Mouse (Mus musculus) small intestine, adult 2 months (tissue): ENCODE data around the gene Ccn2.

Experiments used
- CTCF ChIP-seq: fragments of 200-500 bp; IDR thresholded peaks from 2 replicates; pipeline ENCODE4 v1.5.1; 2012; ENCODE audit warnings: low read depth, mild to moderate bottlenecking, control low read depth, inconsistent platforms, low read length, moderate library complexity, mixed read lengths; ENCODE audit not compliant: insufficient replicate concordance, insufficient read length; ENCODE audit errors: extremely low read depth
- POLR2A ChIP-seq: fragments of 200-500 bp; IDR thresholded peaks from 2 replicates; pipeline ENCODE4 v1.6.1; 2012; ENCODE audit warnings: low read depth, mild to moderate bottlenecking, control low read depth, inconsistent platforms, low read length, moderate library complexity

GRCm38 (mm10) chr10:24628466-24628865 is 33.2 kb downstream of the Ccn2 start:
- no peak for TF ChIP-seq POLR2A
- TF ChIP-seq CTCF = no peak
